Mouse (Mus musculus) CH12.LX (cell line): ENCODE measurements around the gene Fgfr2. TPM values are rescaled to one million over a fixed set of nuclear protein-coding genes. Genes with fewer than 3 reads are reported as not detected.

Source experiments
- DNase-seq: peaks from one replicate; pipeline ENCODE4 v3.0.0-alpha.2; 2013; ENCODE audit errors: extremely low read depth
- H3K27ac ChIP-seq: 2 replicates; pipeline ENCODE4 v1.5.1; 2012; ENCODE audit warnings: low read depth, mild to moderate bottlenecking, control low read depth, moderate library complexity; ENCODE audit not compliant: insufficient read depth
- H3K27me3 ChIP-seq: replicated peaks from 2 replicates; pipeline ENCODE3; 2012; ENCODE audit warnings: inconsistent platforms
- H3K36me3 ChIP-seq, 2 experiments: replicated peaks in 1 of 2; 2 replicates each; pipeline versions ENCODE3 to v1.6.1; 2012; ENCODE audit warnings: inconsistent platforms in 1 of 2, low read length in 1 of 2, mild to moderate bottlenecking in 1 of 2, mixed read lengths in 1 of 2, moderate library complexity in 1 of 2; ENCODE audit not compliant: control insufficient read depth in 1 of 2, insufficient read depth in 1 of 2
- H3K4me1 ChIP-seq, 2 experiments: 2 replicates each; pipeline ENCODE4 v1.6.1; 2012; ENCODE audit warnings: inconsistent platforms in 1 of 2, moderate library complexity in 1 of 2; ENCODE audit not compliant: insufficient read depth in 2 of 2, control insufficient read depth in 1 of 2
- H3K4me2 ChIP-seq: 2 replicates; pipeline ENCODE4 v1.6.1; 2012; ENCODE audit warnings: low read depth, mild to moderate bottlenecking, control low read depth; ENCODE audit not compliant: poor library complexity, insufficient read depth, severe bottlenecking
- H3K4me3 ChIP-seq, 3 experiments: fragments of 150-350 bp in 1 of 3; sonication (generic) in 1 of 3; replicated peaks in 1 of 3; 2 replicates each; pipeline versions ENCODE3 to v1.5.1; 2011 to 2012; ENCODE audit warnings: low read depth in 2 of 3, low read length in 2 of 3, mild to moderate bottlenecking in 2 of 3, moderate library complexity in 2 of 3, control low read depth in 1 of 3, improper control_type of control experiment in 1 of 3, inconsistent platforms in 1 of 3, mixed read lengths in 1 of 3; ENCODE audit not compliant: poor library complexity in 1 of 3
- H3K79me2 ChIP-seq: replicated peaks from 2 replicates; pipeline ENCODE4 v1.6.1; 2012; ENCODE audit warnings: mild to moderate bottlenecking, moderate library complexity; ENCODE audit not compliant: control insufficient read depth, poor library complexity, insufficient read depth, severe bottlenecking; ENCODE audit errors: extremely low read depth
- H3K9ac ChIP-seq: 2 replicates; pipeline ENCODE4 v1.6.1; 2012; ENCODE audit warnings: low read depth, mild to moderate bottlenecking, control low read depth, moderate library complexity; ENCODE audit not compliant: insufficient read depth
- H3K9me3 ChIP-seq: replicated peaks from 2 replicates; pipeline ENCODE3; 2012; ENCODE audit warnings: low read length, inconsistent platforms, mixed read lengths
- BHLHE40 ChIP-seq: IDR thresholded peaks from 2 replicates; pipeline ENCODE4 v1.6.1; 2011; ENCODE audit warnings: mild to moderate bottlenecking, low read depth, low read length, improper control_type of control experiment
- CTCF ChIP-seq, 2 experiments: IDR thresholded peaks in 1 of 2; conservative IDR thresholded peaks in 1 of 2; 2 replicates each; pipeline ENCODE4 v1.5.1; 2011 to 2012; ENCODE audit warnings: low read depth in 2 of 2, low read length in 2 of 2, improper control_type of control experiment in 1 of 2, inconsistent platforms in 1 of 2, mild to moderate bottlenecking in 1 of 2, moderate library complexity in 1 of 2
- ELF1 ChIP-seq: IDR thresholded peaks from 2 replicates; pipeline ENCODE4 v1.6.1; 2014; ENCODE audit warnings: low read depth, mild to moderate bottlenecking, inconsistent platforms, low read length, improper control_type of control experiment
- EP300 ChIP-seq: IDR thresholded peaks from 2 replicates; pipeline ENCODE4 v1.6.1; 2011; ENCODE audit warnings: low read length, improper control_type of control experiment
- ETS1 ChIP-seq: conservative IDR thresholded peaks from 2 replicates; pipeline ENCODE4 v1.6.1; 2012; ENCODE audit warnings: low read depth, mild to moderate bottlenecking, inconsistent platforms, low read length, improper control_type of control experiment, moderate library complexity
- JUN ChIP-seq: IDR thresholded peaks from 2 replicates; pipeline ENCODE4 v1.6.1; 2011; ENCODE audit warnings: low read depth, mild to moderate bottlenecking, low read length, improper control_type of control experiment, moderate library complexity; ENCODE audit not compliant: insufficient read depth
- MAFK ChIP-seq: IDR thresholded peaks from 2 replicates; pipeline ENCODE4 v1.6.1; 2011; ENCODE audit warnings: low read length, improper control_type of control experiment; ENCODE audit not compliant: insufficient replicate concordance
- MAX ChIP-seq: IDR thresholded peaks from 2 replicates; pipeline ENCODE4 v1.6.1; 2011; ENCODE audit warnings: low read length, improper control_type of control experiment
- MAZ ChIP-seq: IDR thresholded peaks from 2 replicates; pipeline ENCODE4 v1.6.1; 2012; ENCODE audit warnings: low read depth, mild to moderate bottlenecking, inconsistent platforms, low read length, improper control_type of control experiment, moderate library complexity
- MEF2A ChIP-seq: IDR thresholded peaks from 2 replicates; pipeline ENCODE4 v1.6.1; 2014; ENCODE audit warnings: low read depth, mild to moderate bottlenecking, inconsistent platforms, low read length, improper control_type of control experiment, borderline replicate concordance
- MXI1 ChIP-seq: IDR thresholded peaks from 2 replicates; pipeline ENCODE4 v1.6.1; 2011; ENCODE audit warnings: mild to moderate bottlenecking, low read depth, low read length, improper control_type of control experiment
- MYC ChIP-seq: IDR thresholded peaks from 2 replicates; pipeline ENCODE4 v1.6.1; 2011; ENCODE audit warnings: low read depth, mild to moderate bottlenecking, improper control_type of control experiment, low read length
- NELFE ChIP-seq: IDR thresholded peaks from 2 replicates; pipeline ENCODE4 v1.6.1; 2011; ENCODE audit warnings: low read depth, low read length, improper control_type of control experiment
- POLR2A ChIP-seq: IDR thresholded peaks from 2 replicates; pipeline ENCODE4 v1.6.1; 2011; ENCODE audit warnings: low read depth, mild to moderate bottlenecking, improper control_type of control experiment, low read length
- RAD21 ChIP-seq: IDR thresholded peaks from 2 replicates; pipeline ENCODE4 v1.6.1; 2011; ENCODE audit warnings: low read depth, mild to moderate bottlenecking, low read length, improper control_type of control experiment, moderate library complexity
- SIN3A ChIP-seq: IDR thresholded peaks from 2 replicates; pipeline ENCODE4 v1.6.1; 2012; ENCODE audit warnings: low read length, improper control_type of control experiment, inconsistent platforms
- SMC3 ChIP-seq: IDR thresholded peaks from 2 replicates; pipeline ENCODE4 v1.6.1; 2011; ENCODE audit warnings: low read depth, low read length, improper control_type of control experiment
- TBP ChIP-seq: conservative IDR thresholded peaks from 2 replicates; pipeline ENCODE4 v1.6.1; 2011; ENCODE audit warnings: low read depth, low read length, improper control_type of control experiment
- TCF12 ChIP-seq: IDR thresholded peaks from 2 replicates; pipeline ENCODE4 v1.6.1; 2014; ENCODE audit warnings: low read depth, mild to moderate bottlenecking, inconsistent platforms, low read length, improper control_type of control experiment
- UBTF ChIP-seq: IDR thresholded peaks from 2 replicates; pipeline ENCODE4 v1.6.1; 2012; ENCODE audit warnings: low read depth, mild to moderate bottlenecking, inconsistent platforms, low read length, improper control_type of control experiment, moderate library complexity
- ZC3H11A ChIP-seq: IDR thresholded peaks from 2 replicates; pipeline ENCODE4 v1.6.1; 2012; ENCODE audit warnings: low read depth, mild to moderate bottlenecking, inconsistent platforms, low read length, improper control_type of control experiment
- ZKSCAN1 ChIP-seq: IDR thresholded peaks from 2 replicates; pipeline ENCODE4 v1.6.1; 2012; ENCODE audit warnings: low read depth, inconsistent platforms, low read length, improper control_type of control experiment, borderline replicate concordance
- ZNF384 ChIP-seq: IDR thresholded peaks from 2 replicates; pipeline ENCODE4 v1.6.1; 2012; ENCODE audit warnings: low read depth, low read length, improper control_type of control experiment, inconsistent platforms
- dilution Hi-C: fragments of 300-500 bp; cut with MboI; formaldehyde crosslinking; loops from 2 replicates; pipeline ENCODE4 v1.14.3; 2020; ENCODE audit warnings: low sequenced_read_pairs; ENCODE audit not compliant: extremely low pct_unique_long_range_greater_than_20kb, extremely low pct_ligation_motif_present
- in situ Hi-C: fragments of 300-500 bp; cut with MboI; formaldehyde crosslinking; loops from 3 replicates; pipeline ENCODE4 v1.14.3; 2019; ENCODE audit warnings: low sequenced_read_pairs, low pct_ligation_motif_present, low pct_unique_long_range_greater_than_20kb, mixed read lengths
- polyA plus RNA-seq: library from polyadenylated mRNA; unstranded; fragments of >175 nt; gene quantifications from 2 replicates; pipeline ENCODE4 v1.2.1, GENCODE M21; 2012; ENCODE audit warnings: low read depth; ENCODE audit not compliant: insufficient read length
- total RNA-seq, 2 experiments: library from RNA; depleted of rRNA; stranded (reverse); fragments of 300-350 nt in 1 of 2; fragments of >200 nt in 1 of 2; gene quantifications; 2 replicates each; pipeline ENCODE4 v1.2.3; 2012 to 2014

The Fgfr2 gene
- total and polyA plus RNA-seq, 3 experiments, result not detected

DNA sequence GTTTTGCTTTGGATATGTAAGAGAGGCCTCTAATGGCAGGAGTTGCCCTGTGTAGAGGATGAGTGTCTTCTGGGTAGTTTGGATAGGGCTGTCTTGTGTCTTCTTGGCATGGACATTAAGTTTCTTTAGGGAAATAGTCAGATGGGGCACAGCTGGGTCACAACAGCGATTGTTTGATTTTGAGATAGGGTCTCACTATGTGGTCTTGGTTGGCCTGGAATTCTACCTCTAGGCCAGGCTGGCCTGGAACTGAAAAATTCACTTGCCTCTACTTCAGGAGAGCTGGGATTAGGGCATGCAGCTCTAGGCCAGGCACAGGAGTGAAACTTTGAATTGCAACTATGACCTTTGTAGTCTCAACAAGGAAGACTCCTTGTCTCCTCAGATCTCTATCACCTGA, 2520.3 kb downstream of the Fgfr2 start:
- peaks cover 78% of the 10 kb centered on the region for H3K27me3 ChIP-seq
- no peak for DNase-seq
- H3K9me3 ChIP-seq, result no peaks in the 10 kb centered on the region
- dilution Hi-C loops, result no loop called here
- TF ChIP-seq CTCF (conservative IDR thresholded peaks at IDR 0.05 in 1 of 2, IDR thresholded peaks at IDR 0.05 in 1 of 2; ENCODE audit: low read depth in 2 of 2, low read length in 2 of 2) (no peak), TCF12 (no peak), SIN3A (no peak), JUN (no peak), NELFE (no peak), MXI1 (no peak), MAX (no peak), ZC3H11A (no peak), MAFK (no peak), SMC3 (no peak), POLR2A (no peak), ETS1 (no peak), MYC (no peak), ELF1 (no peak), UBTF (no peak), MAZ (no peak), MEF2A (no peak), ZKSCAN1 (no peak), RAD21 (no peak), TBP (no peak)
- TF ChIP-seq, all 38 proteins: peak for 0
- H3K36me3 ChIP-seq, result no peaks in the 10 kb centered on the region
- H3K79me2 ChIP-seq, result no peaks in the 10 kb centered on the region
- H3K4me3 ChIP-seq, result no peak overlapping the region
- H3K4me2 ChIP-seq, result no peak overlapping the region
- no peaks in the 10 kb centered on the region for H3K4me1 ChIP-seq
- no peak overlapping the region for H3K27ac ChIP-seq
- in situ Hi-C loops, result no loop called here
- no peak overlapping the region for H3K9ac ChIP-seq

DNA sequence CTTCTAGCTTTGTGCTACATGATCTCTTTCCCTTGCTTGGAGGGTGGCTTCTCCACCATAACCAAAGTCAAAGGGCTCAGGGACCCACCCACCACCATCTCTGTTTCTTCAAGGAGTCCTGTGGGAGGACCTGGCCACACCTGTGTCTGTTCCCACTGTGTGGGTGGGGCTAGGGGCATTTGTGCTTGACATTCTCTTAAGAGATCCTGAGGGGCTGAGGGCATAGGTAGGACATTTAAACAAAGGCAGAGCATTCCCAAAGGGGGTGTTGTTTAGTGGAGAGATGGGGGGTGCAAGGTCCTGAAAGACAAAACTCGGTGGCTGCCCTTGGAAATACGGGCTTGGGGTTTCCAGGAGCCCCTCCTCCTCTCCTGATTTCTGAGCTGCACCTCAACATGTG, 2522.6 kb downstream of the Fgfr2 start:
- H3K36me3 ChIP-seq, result no peaks in the 10 kb centered on the region
- dilution Hi-C loops, result no loop called here
- TF ChIP-seq POLR2A, result no peak
- TF ChIP-seq ZNF384, result no peak
- no peak for TF ChIP-seq ZC3H11A
- TF ChIP-seq EP300, result no peak
- TF ChIP-seq ETS1, result no peak
- no peak for TF ChIP-seq BHLHE40
- no peak for TF ChIP-seq RAD21
- in situ Hi-C loops, result no loop called here
- no peak overlapping the region for H3K9ac ChIP-seq
- no peak for DNase-seq
- 0 out of 2 replicates have a peak overlapping the region, but pooled peaks have one; percentile 4 for H3K4me2 ChIP-seq
- H3K79me2 ChIP-seq, result no peaks in the 10 kb centered on the region
- H3K9me3 ChIP-seq, result no peaks in the 10 kb centered on the region
- H3K4me3 ChIP-seq, result no peak overlapping the region
- no peak overlapping the region for H3K27ac ChIP-seq
- H3K27me3 ChIP-seq, result peaks cover 65% of the 10 kb centered on the region
- no peaks in the 10 kb centered on the region for H3K4me1 ChIP-seq
